Comparison of ENCODE assay signal across 10 mouse cellular contexts in the genomic region with DNA sequence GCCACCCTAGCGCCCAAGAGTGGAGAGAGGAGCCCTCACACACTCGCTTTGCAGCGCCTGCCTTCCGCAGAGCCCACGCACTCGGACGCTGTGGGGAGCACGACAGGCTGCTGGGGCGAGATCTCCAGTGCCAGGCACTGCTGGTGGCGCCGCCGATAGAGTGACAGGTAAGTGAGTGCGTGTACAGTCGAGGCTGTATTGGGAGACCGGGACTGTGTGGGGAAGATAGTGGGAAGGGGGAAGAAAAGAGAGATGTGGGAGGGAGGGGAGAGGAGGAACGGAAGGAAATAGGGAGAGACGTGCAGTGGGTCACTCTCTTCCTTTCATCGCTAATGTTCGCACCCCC. TPM values are rescaled to one million over a fixed set of nuclear protein-coding genes. Genes with fewer than 3 reads are reported as not detected.
DNase-seq lines count a peak whose midpoint lies in the region; ATAC-seq lines count a peak whose summit lies in the region.
"Had no signal": no experiment of that assay in that cellular context is flagged by ENCODE, and none has a peak within 500 bp of the region (broad histone marks: within the 10 kb centered on the region; RNA-seq: fewer than 3 reads in every experiment).

Gene Ghsr, plus strand, starts transcription at position 76 of the 346 bp plus-strand sequence.

- no peak for ATAC-seq in limb, embryonic 15.5 days (ENCODE audit: insufficient number of reproducible peaks, low FRiP score, low TSS enrichment, low read depth)
- ATAC-seq in inflammation-experienced regulatory T-cells, adult 6 months = no peak

- 3% methylated on average over 19 of the region's 19 CpGs for WGBS in limb, embryonic 15.5 days

- no peak within 1 kb of the TSS for H3K9ac ChIP-seq in limb, embryonic 15.5 days

- peaks cover 54% of the 10 kb centered on the region for H3K27me3 ChIP-seq in limb, embryonic 15.5 days

- H3K4me3 ChIP-seq in limb, embryonic 15.5 days = peak within 1 kb of the TSS; percentile 19

- peaks cover 13% of the 10 kb centered on the region for H3K4me1 ChIP-seq in limb, embryonic 15.5 days

- no peak within 1 kb of the TSS for H3K27ac ChIP-seq in limb, embryonic 15.5 days

- H3K4me2 ChIP-seq in limb, embryonic 15.5 days = peak within 1 kb of the TSS; percentile 19; the same call in 1 of the 2 replicates

- no peaks in the 10 kb centered on the region for H3K36me3 ChIP-seq in limb, embryonic 15.5 days

- peak; percentile 61 for DNase-seq in heart, adult 11 months
- DNase-seq in heart, adult 8-10 months (ENCODE audit: low spot score) = no peak
- DNase-seq in right cerebral cortex, adult 2 months (ENCODE audit: low spot score in 2 of 2) = peak; percentile 5 to 8
- no peak for DNase-seq in right cerebral cortex, postnatal 25 days
- no peak for DNase-seq in gastrocnemius, postnatal 25 days
- DNase-seq in urinary bladder, adult 2 months (ENCODE audit: low spot score) = no peak
- DNase-seq: adrenal gland, postnatal 25 days had no signal

- H3K9me3 ChIP-seq in limb, embryonic 15.5 days = no peaks in the 10 kb centered on the region

RNA-seq across cellular contexts. Expression of gene Ghsr, which starts in this region (rescaled TPM):
- total RNA-seq in heart, adult 8-10 months (2022) = not detected
- polyA plus RNA-seq in limb, embryonic 15.5 days (2015; fragmentation: Nextera tagmentation; extraction: Ambion mirVana) = not detected in 2 replicates
- total RNA-seq in gastrocnemius, postnatal 25 days (2021) = not detected
- polyA plus RNA-seq in urinary bladder, adult 2 months (2012; rRNA removed) = not detected in 2 replicates
- not detected for polyA plus RNA-seq in inflammation-experienced regulatory T-cells, adult 6 months (2017; shearing (Covaris generic))
- total RNA-seq: adrenal gland, postnatal 25 days; liver, adult 2 months had no signal
- polyA plus RNA-seq: liver, adult 2 months had no signal

Comparison
In these comparisons a context has a peak if more than half of its experiments do, and no peak if none do; other contexts are left out.
1. DNase-seq: peak in heart, adult 11 months (single experiment) and right cerebral cortex, adult 2 months (2 of 2); none in heart, adult 8-10 months (single experiment), right cerebral cortex, postnatal 25 days (single experiment), gastrocnemius, postnatal 25 days (single experiment) and urinary bladder, adult 2 months (single experiment).